In the genomic region with DNA sequence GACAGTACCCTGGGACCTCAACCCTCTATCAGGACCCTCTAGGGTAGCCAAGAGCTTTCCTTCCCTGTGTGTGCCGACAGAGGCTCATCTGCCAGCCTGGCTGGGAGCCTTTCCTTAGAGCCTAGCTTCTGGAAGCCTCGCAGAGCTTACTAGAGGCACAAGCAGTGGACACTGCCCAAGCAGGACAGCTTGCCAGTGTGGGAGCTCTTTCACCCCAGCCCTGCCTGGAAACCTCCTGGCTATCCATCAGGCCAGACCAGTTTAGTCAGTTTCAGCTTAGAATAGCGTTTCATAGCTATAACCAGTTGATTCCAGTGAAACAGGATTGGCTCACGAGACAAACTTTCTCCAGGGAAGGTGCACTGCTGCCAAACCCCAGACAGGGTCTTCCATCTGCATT, we compare ENCODE assay signal across 12 mouse cellular contexts.
DNase-seq lines count a peak whose midpoint lies in the region; ATAC-seq and TF ChIP-seq lines count a peak whose summit lies in the region.
"Had no signal": no experiment of that assay in that cellular context is flagged by ENCODE, and none has a peak within 500 bp of the region (broad histone marks: within the 10 kb centered on the region; RNA-seq: fewer than 3 reads in every experiment).

No protein-coding gene starts in this region.

- H3K4me1 ChIP-seq in kidney, embryonic 15.5 days: peaks cover 37% of the 10 kb centered on the region
- H3K4me1 ChIP-seq in stomach, postnatal 0 days (replicated peaks; ENCODE audit: control insufficient read depth, insufficient read depth): peaks cover 5% of the 10 kb centered on the region

- TF ChIP-seq EP300 in stomach, postnatal 0 days (optimal IDR thresholded peaks at IDR 0.05): no peak

- no peaks in the 10 kb centered on the region for H3K27me3 ChIP-seq in kidney, embryonic 15.5 days
- no peaks in the 10 kb centered on the region for H3K27me3 ChIP-seq in stomach, postnatal 0 days (ENCODE audit: control insufficient read depth, insufficient read depth, low read length)
- H3K27me3 ChIP-seq: embryonic facial prominence, embryonic 12.5 days; lung, embryonic 15.5 days had no signal

- no peak overlapping the region for H3K4me2 ChIP-seq in kidney, embryonic 15.5 days
- no peak overlapping the region for H3K4me2 ChIP-seq in stomach, postnatal 0 days (replicated peaks; ENCODE audit: low read depth)
- H3K4me2 ChIP-seq: embryonic facial prominence, embryonic 12.5 days; lung, embryonic 15.5 days had no signal

- TF ChIP-seq CTCF in stomach, postnatal 0 days (IDR thresholded peaks at IDR 0.05; ENCODE audit: low read depth): no peak

- H3K9ac ChIP-seq in kidney, embryonic 15.5 days: no peak overlapping the region
- no peak overlapping the region for H3K9ac ChIP-seq in stomach, postnatal 0 days (ENCODE audit: low read length)
- H3K9ac ChIP-seq: embryonic facial prominence, embryonic 12.5 days; lung, embryonic 15.5 days had no signal

- WGBS in kidney, embryonic 15.5 days: 70% methylated on average over 4 of the region's 4 CpGs
- 49% methylated on average over 4 of the region's 4 CpGs for whole genome bisulfite sequencing in stomach, postnatal 0 days

- no peak for ATAC-seq in cerebellum, adult (ENCODE audit: insufficient number of reproducible peaks, low FRiP score, low TSS enrichment)
- ATAC-seq in kidney, embryonic 15.5 days (replicated peaks; ENCODE audit: low FRiP score): peak; percentile 41; the same call in 1 of the 2 replicates
- ATAC-seq in stomach, postnatal 0 days (ENCODE audit: low FRiP score, low TSS enrichment): no peak

- DNase-seq in cerebellum, adult 11 months: peak; percentile 42
- peak; percentile 67 for DNase-seq in urinary bladder, postnatal 14 days (ENCODE audit: low spot score)
- no peak for DNase-seq in urinary bladder, postnatal 4 days (ENCODE audit: low spot score in 2 of 2)
- peak; percentile 27 for DNase-seq in stomach, postnatal 0 days (ENCODE audit: low spot score)
- no peak for DNase-seq in retina, embryonic 14.5 days (ENCODE audit: low spot score)
- no peak for DNase-seq in spleen, postnatal 36 days (ENCODE audit: low spot score in 2 of 2)
- DNase-seq: heart, postnatal 10 days had no signal

- H3K4me3 ChIP-seq in kidney, embryonic 15.5 days (replicated peaks): no peak overlapping the region
- no peak overlapping the region for H3K4me3 ChIP-seq in stomach, postnatal 0 days (ENCODE audit: low read depth, low read length)
- H3K4me3 ChIP-seq: embryonic facial prominence, embryonic 12.5 days; limb, embryonic 10.5 days; lung, embryonic 15.5 days had no signal

- H3K27ac ChIP-seq in kidney, embryonic 15.5 days: peak overlapping the region; percentile 68
- H3K27ac ChIP-seq in stomach, postnatal 0 days (replicated peaks): peak overlapping the region; percentile 45; the same call in 1 of the 2 replicates
- H3K27ac ChIP-seq: embryonic facial prominence, embryonic 12.5 days; limb, embryonic 10.5 days; lung, embryonic 15.5 days had no signal

- H3K36me3 ChIP-seq in kidney, embryonic 15.5 days: peaks cover 5% of the 10 kb centered on the region; the same call in 1 of the 2 replicates
- no peaks in the 10 kb centered on the region for H3K36me3 ChIP-seq in stomach, postnatal 0 days (ENCODE audit: control insufficient read depth, insufficient read depth, low read length)
- H3K36me3 ChIP-seq: embryonic facial prominence, embryonic 12.5 days; limb, embryonic 10.5 days; lung, embryonic 15.5 days had no signal

- peaks cover 3% of the 10 kb centered on the region; the same call in 1 of the 2 replicates for H3K9me3 ChIP-seq in kidney, embryonic 15.5 days (replicated peaks)
- no peaks in the 10 kb centered on the region for H3K9me3 ChIP-seq in stomach, postnatal 0 days (ENCODE audit: control insufficient read depth, low read length)
- H3K9me3 ChIP-seq: embryonic facial prominence, embryonic 12.5 days; limb, embryonic 10.5 days; lung, embryonic 15.5 days had no signal

Comparison
In these comparisons a context has a peak if more than half of its experiments do, and no peak if none do; other contexts are left out.
1. DNase-seq: peak in cerebellum, adult 11 months (single experiment), urinary bladder, postnatal 14 days (single experiment) and stomach, postnatal 0 days (single experiment); none in urinary bladder, postnatal 4 days (0 of 2), retina, embryonic 14.5 days (single experiment) and spleen, postnatal 36 days (0 of 2).